Mouse (Mus musculus): ENCODE data around the gene Inf2.

Gene Inf2

GRCm38 (mm10) chr12:112588426-112589256, at the start of gene Inf2:
TSS of gene Inf2 (plus strand) at chr12:112588784.
- in situ Hi-C loops (cut with MboI; ENCODE audit: low sequenced_read_pairs) = no loop called here

- in situ Hi-C loops (cut with MboI; ENCODE audit: low sequenced_read_pairs) = no loop called here
Measured at GRCm38 (mm10) chr12:112539466-112539965, 49.1 kb upstream of the Inf2 start.

GRCm38 (mm10) chr12:112540321-112540720, 48.3 kb upstream of the Inf2 start:
- in situ Hi-C loops (cut with MboI; ENCODE audit: low sequenced_read_pairs) = no loop called here

- in situ Hi-C loops (cut with MboI; ENCODE audit: low sequenced_read_pairs) = no loop called here
Measured at GRCm38 (mm10) chr12:112541483-112542091, 47.0 kb upstream of the Inf2 start.

GRCm38 (mm10) chr12:112542257-112542919, 46.2 kb upstream of the Inf2 start:
- in situ Hi-C loops (cut with MboI; ENCODE audit: low sequenced_read_pairs) = no loop called here

GRCm38 (mm10) chr12:112542920-112543300, 45.7 kb upstream of the Inf2 start:
- in situ Hi-C loops (cut with MboI; ENCODE audit: low sequenced_read_pairs) = no loop called here

GRCm38 (mm10) chr12:112543941-112544340, 44.6 kb upstream of the Inf2 start:
- in situ Hi-C loops (cut with MboI; ENCODE audit: low sequenced_read_pairs) = no loop called here

- in situ Hi-C loops (cut with MboI; ENCODE audit: low sequenced_read_pairs) = no loop called here
Measured at GRCm38 (mm10) chr12:112544946-112545701, 43.5 kb upstream of the Inf2 start.

GRCm38 (mm10) chr12:112546110-112546509, 42.5 kb upstream of the Inf2 start:
- in situ Hi-C loops (cut with MboI; ENCODE audit: low sequenced_read_pairs) = no loop called here

- in situ Hi-C loops (cut with MboI; ENCODE audit: low sequenced_read_pairs) = no loop called here
Measured at GRCm38 (mm10) chr12:112549287-112549686, 39.3 kb upstream of the Inf2 start.

- in situ Hi-C loops (cut with MboI; ENCODE audit: low sequenced_read_pairs) = loop anchor here (10.0 kb wide), 1 partner anchor 63 kb away; no protein-coding TSS in a partner anchor
Measured at GRCm38 (mm10) chr12:112551861-112552375, 36.7 kb upstream of the Inf2 start.

- in situ Hi-C loops (cut with MboI; ENCODE audit: low sequenced_read_pairs) = loop anchor here (10.0 kb wide), 1 partner anchor 62 kb away; no protein-coding TSS in a partner anchor
Measured at GRCm38 (mm10) chr12:112552520-112552919, 36.1 kb upstream of the Inf2 start.

- in situ Hi-C loops (cut with MboI; ENCODE audit: low sequenced_read_pairs) = loop anchor here (10.0 kb wide), 1 partner anchor 60 kb away; no protein-coding TSS in a partner anchor
Measured at GRCm38 (mm10) chr12:112554900-112555299, 33.7 kb upstream of the Inf2 start.

GRCm38 (mm10) chr12:112556531-112557060, 32.0 kb upstream of the Inf2 start:
- in situ Hi-C loops (cut with MboI; ENCODE audit: low sequenced_read_pairs) = loop anchor here (10.0 kb wide), 1 partner anchor 58 kb away; no protein-coding TSS in a partner anchor

- in situ Hi-C loops (cut with MboI; ENCODE audit: low sequenced_read_pairs) = loop anchor here (10.0 kb wide), 1 partner anchor 58 kb away; no protein-coding TSS in a partner anchor
Measured at GRCm38 (mm10) chr12:112557219-112557618, 31.4 kb upstream of the Inf2 start.

GRCm38 (mm10) chr12:112559231-112559630, 29.4 kb upstream of the Inf2 start:
- in situ Hi-C loops (cut with MboI; ENCODE audit: low sequenced_read_pairs) = loop anchor here (10.0 kb wide), 1 partner anchor 56 kb away; no protein-coding TSS in a partner anchor

- in situ Hi-C loops (cut with MboI; ENCODE audit: low sequenced_read_pairs) = loop anchor here (10.0 kb wide), 1 partner anchor 55 kb away; no protein-coding TSS in a partner anchor
Measured at GRCm38 (mm10) chr12:112559671-112560070, 28.9 kb upstream of the Inf2 start.

GRCm38 (mm10) chr12:112560176-112560797, 28.3 kb upstream of the Inf2 start:
- in situ Hi-C loops (cut with MboI; ENCODE audit: low sequenced_read_pairs) = no loop called here

GRCm38 (mm10) chr12:112561163-112561562, 27.4 kb upstream of the Inf2 start:
- in situ Hi-C loops (cut with MboI; ENCODE audit: low sequenced_read_pairs) = no loop called here

Data from CH12F3 (cell line).